Mouse (Mus musculus) left cerebral cortex, postnatal 25 days (tissue): ENCODE measurements around the gene Dtx4. TPM values are rescaled to one million over a fixed set of nuclear protein-coding genes. Genes with fewer than 3 reads are reported as not detected.

Experiments used
- DNase-seq, 2 experiments: peaks; one replicate each; pipeline ENCODE4 v3.0.0; 2022; ENCODE audit warnings: low spot score in 2 of 2, mixed read lengths in 1 of 2
- intact Hi-C: fragments of 180-260 bp; cut with DNase I; formaldehyde crosslinking; loops from one replicate; pipeline ENCODE4 v1.15.1; 2025
- total RNA-seq, 2 experiments: library from RNA; stranded (reverse); gene quantifications; 2 replicates each; pipeline ENCODE4 v1.2.3; 2021

The Dtx4 gene
- total RNA-seq, 2 experiments from 2014 or later: 32.7 to 37.1 TPM

DNA sequence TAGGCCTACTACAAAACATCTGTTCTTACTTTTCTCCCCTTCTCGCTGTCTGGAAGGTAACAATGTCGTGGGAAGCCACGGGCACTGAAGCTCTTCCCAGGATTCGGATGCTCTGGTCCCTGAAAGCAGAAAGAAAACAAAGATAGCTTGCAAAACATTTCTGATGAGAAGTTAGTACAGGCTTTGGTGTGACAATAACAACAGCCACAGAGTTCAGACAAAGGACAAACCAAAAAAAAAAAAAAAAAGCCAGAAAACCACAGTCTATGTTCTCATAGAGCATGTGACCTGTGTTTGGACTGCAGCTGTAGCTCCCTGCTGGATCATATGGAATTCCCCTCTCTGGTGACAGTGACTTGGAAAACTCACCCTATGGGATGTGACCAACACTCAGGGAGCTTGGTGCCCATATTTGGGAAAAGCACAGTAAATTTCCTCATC is 28.0 kb downstream of the Dtx4 start:
- no peak for DNase-seq
- intact Hi-C loops: no loop called here

- intact Hi-C loops: no loop called here
- DNase-seq: no peak
Observed at GRCm38 (mm10) chr19:12472381-12472976, 28.8 kb downstream of the Dtx4 start.

- intact Hi-C loops: no loop called here
- DNase-seq: no peak
Observed at GRCm38 (mm10) chr19:12471866-12472265, 29.4 kb downstream of the Dtx4 start.

GRCm38 (mm10) chr19:12467436-12467835 is 33.8 kb downstream of the Dtx4 start:
- intact Hi-C loops: loop anchor here (5.0 kb wide), 2 partner anchors 35 to 105 kb away; partner anchors contain the start of gene Dtx4
- DNase-seq: peak in 1 of 2 experiments; percentile 21

- intact Hi-C loops: loop anchor here (5.0 kb wide), 2 partner anchors 36 to 106 kb away; partner anchors contain the start of gene Dtx4
- peak; percentile 74 to 79 for DNase-seq
Observed at GRCm38 (mm10) chr19:12466204-12466603, 35.0 kb downstream of the Dtx4 start.

DNA sequence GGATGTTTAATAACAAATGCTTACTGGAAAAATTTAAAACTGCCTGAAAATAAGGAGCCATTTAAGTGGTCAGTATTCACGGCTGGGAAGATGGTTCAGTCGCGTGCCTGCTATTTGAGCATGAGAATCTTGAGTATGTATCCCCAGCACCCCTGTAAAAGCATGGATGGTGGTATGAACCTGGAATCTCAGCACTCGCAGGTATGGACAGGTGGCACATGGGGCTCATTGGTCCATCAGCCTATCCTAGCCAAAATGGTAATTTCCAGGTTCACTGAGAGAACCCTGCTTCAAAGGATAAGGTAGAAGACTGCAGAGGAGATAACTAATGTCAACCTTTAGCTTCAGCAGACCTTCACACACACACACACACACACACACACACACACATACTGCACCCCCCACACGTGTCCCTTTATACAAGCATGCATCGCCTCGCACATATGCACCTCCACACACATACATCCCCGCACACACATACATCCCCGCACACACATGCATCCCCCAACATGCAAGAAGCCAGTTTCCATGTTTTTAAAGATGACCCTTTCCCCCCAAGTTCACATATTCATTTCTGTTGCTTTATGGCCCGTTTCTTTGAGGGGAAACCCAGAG is 35.6 kb downstream of the Dtx4 start:
- no peak for DNase-seq
- intact Hi-C loops: loop anchor here (2.0 to 5.0 kb wide), 3 partner anchors 31 to 107 kb away; partner anchors contain the start of gene Dtx4

- no peak for DNase-seq
- intact Hi-C loops: loop anchor here (2.0 to 5.0 kb wide), 3 partner anchors 30 to 108 kb away; partner anchors contain the start of gene Dtx4
Observed at GRCm38 (mm10) chr19:12464674-12465073, 36.6 kb downstream of the Dtx4 start.

DNA sequence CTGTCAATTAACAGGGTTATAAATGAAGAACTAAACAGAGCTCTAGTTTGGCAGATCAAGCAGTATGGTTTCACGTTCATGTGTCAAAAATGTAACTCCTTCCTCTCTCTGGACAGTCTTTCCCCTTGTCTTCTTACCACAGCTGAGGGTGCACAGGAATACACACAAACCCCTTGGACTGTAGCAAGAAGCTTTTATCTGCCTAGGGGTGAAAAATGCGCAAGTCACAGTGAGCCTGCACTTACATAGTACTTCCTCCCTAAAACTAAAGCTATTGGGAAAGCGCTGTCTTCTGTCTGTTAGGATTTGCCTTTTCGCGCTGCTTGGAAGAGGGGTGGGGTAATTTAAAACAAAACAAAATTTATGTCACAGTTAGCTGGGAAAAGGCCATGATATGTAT is 37.1 kb downstream of the Dtx4 start:
- DNase-seq: no peak
- intact Hi-C loops: loop anchor here (2.0 kb wide), 1 partner anchor 29 kb away; no protein-coding TSS in a partner anchor

- intact Hi-C loops: loop anchor here (2.0 kb wide), 1 partner anchor 29 kb away; no protein-coding TSS in a partner anchor
- no peak for DNase-seq
Observed at GRCm38 (mm10) chr19:12463722-12464035, 37.6 kb downstream of the Dtx4 start.

DNA sequence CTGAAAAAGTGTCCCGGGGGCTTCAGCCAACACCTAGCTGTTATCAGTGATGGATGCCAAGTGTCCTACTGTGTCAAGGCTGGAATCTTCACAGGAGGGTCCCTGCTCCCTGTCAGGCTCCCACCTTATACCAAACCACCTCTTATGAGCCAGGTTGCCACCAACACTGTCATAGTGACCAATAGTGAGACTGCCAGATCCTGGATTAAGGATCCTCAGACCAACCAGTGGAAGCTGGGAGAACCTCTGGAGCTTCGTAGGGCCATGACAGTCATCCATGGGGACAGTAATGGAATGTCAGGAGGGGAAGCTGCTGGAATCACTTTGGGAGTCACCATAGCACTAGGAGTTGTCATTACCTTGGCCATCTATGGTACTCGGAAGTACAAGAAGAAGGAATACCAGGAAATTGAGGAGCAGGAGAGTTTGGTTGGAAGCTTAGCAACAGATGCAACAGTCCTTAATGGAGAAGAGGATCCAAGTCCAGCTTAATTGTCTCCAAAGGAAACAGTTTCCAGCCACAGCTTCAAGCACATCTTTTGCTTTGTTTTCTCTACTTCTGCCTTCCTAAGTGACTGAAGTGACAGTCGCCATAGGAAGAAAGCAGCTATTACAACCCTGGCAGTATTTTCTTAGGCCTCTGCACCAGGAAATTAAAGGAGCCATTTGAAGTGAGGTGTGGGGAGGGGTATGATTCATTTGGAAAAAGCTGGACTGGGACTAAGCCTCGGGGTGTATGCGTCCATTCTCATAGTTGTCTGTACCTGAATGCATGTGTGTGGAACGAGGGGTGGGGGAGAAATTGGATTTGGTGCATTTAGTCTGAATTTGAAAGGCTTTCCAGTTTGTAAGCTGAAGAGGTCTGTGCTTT is 38.2 kb downstream of the Dtx4 start:
- no peak for DNase-seq

DNA sequence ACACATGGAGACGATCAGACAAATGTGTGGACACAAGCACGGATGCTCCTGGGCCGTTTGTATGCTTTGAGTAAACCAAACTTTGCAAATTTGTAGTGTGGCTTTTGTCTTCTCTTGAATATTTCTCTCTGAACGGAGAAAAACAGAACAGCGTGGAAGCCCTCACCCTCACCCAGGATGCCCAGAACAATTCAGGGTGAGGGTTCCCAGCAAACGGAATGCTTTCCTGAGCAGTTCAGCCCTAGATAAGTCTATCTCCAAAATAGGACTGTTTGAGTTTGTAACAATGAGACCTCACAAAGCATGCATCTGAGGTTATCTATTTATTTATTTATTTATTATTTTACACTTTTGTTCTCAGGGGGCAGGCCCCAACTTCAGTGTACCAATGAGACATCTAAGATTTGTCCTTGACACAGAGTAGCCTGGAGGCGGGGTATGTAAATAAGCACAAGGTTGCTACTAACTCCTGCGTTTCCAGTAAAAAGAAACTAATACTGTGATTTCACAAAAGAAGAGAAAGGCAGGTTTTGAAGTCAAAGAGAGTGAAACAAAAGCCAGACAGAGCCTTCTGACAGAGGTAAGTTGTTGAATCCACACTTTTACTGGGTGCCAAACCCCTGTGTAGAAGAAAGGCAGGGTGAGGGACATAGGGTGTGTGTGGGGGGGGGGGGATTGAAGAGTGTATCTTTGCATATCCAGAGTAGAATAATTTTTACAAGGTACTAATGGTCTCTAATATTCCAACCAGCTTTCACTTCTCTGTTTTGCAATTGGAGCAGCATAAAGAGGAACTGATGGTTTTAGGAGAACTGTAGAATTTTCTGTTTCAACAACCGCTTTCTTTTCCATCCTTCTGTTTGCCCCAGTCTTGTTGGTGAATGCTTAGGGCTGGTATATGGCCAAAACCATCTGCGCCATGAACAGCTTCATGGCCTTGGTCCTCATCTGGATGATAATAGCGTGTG is 40.7 kb downstream of the Dtx4 start, which contains the start of gene Mpeg1:
Gene Mpeg1 (plus strand): TSS at position 498 of the 968 bp plus-strand sequence.
- intact Hi-C loops: no loop called here

More for the DNA sequence above, 38.2 kb downstream of the Dtx4 start:
- intact Hi-C loops: no loop called here

DNA sequence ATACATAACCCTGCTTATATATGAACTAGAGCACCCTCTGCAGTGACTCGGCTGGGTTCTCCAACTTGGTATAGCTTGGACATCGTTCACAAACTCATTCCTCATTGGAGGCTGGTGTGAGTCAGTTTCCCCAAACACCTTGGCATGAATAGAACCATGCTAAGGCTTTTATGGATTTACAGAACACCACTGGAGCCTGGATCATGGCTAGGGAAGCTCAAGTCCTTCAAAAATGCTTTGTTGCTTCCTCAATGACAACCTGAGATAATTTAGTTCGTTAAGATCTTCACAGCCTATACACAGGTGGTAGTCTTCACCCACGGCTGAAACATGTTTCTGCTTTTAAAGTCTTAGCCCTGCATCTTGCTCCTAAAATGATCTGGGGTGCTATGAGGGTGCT is 41.7 kb downstream of the Dtx4 start:
- DNase-seq: no peak
- intact Hi-C loops: no loop called here

More for the DNA sequence above, 40.7 kb downstream of the Dtx4 start, which contains the start of gene Mpeg1:
- DNase-seq: no peak

DNA sequence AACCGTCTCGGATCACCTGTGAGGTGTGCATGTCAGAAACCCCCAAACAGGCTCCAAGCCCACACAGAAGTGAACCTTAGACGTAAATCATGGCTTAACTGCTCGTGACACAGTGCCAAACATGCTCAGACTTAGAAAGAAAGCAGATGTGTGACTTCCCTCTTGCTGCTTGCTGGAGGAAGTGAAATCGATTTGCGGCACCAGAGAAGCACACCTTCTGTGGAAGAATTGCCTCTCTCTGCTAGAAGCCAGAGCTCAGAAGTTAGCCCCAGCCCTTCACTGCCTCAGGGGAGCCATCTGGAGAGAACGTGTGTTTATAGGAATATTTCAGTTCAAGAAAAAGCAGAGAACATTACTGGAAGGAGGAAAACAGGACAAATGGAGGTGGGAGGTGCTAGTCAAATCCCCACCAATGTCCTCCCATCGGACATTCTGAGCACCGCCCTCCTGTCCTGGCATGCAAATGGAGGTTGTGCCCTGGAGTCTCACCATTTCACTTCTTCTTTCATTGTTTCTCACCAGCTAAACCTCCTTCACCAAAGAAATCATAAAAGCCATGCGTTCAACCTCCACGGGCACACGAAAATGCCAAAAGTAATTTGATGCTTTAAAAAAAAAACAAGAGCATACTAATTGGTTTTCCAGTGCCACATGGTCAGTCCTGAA is 43.7 kb downstream of the Dtx4 start:
- intact Hi-C loops: no loop called here
- no peak for DNase-seq

DNA sequence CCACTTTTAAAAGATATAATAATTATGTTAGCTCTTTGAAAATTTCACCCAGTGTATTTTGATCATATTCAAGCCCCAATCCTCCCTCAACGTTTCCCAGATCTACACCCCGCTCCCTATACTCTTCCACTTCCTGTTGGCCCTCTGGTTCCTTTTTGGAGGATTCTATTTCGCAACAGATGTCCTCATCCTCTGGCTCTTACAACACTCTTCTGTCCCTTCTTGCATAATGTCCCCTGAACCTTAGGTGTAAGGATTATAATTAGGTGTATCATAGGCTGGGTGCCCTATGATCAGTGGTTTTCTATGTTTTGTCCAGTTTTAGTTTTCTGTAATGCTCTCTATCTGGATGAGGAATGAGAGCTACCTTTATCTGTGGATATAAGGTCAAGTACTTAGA is 56.2 kb downstream of the Dtx4 start:
- no peak for DNase-seq
- intact Hi-C loops: no loop called here

GRCm38 (mm10) chr19:12442560-12442959 is 58.7 kb downstream of the Dtx4 start:
- DNase-seq: no peak

GRCm38 (mm10) chr19:12440103-12440725 is 61.0 kb downstream of the Dtx4 start:
- intact Hi-C loops: no loop called here
- no peak for DNase-seq

More at GRCm38 (mm10) chr19:12442560-12442959, 58.7 kb downstream of the Dtx4 start:
- intact Hi-C loops: no loop called here

DNA sequence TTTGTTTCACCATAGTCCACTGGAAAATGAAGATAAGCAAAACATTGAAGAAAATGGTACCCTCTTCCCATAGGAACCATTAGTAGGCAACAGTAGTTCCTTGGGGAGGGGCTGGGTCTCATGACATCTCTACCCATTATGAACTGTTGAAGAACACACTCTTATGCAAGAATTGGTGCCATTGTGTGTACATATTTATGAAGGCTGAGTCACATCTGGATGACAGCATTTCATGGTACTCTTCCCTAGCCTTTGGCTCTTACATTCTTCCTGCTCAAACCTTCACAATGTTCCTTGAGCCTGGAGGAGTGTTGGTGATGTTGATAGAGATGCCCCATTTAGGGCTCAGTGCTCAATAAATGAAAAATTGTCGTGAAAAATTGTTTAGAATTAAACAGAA is 61.7 kb downstream of the Dtx4 start:
- intact Hi-C loops: no loop called here

More for the DNA sequence above, 61.7 kb downstream of the Dtx4 start:
- no peak for DNase-seq
